Mouse (Mus musculus): Measurements from ENCODE around the gene Rbfox3.

The Rbfox3 gene

GRCm38 (mm10) chr11:118749541-118749940 is 161.9 kb downstream of the Rbfox3 start:
- in situ Hi-C loops (cut with MboI; ENCODE audit: low pct_unique_long_range_greater_than_20kb in 1 of 2, low sequenced_read_pairs in 2 of 2, unreplicated experiment in 1 of 2), result no loop called here

DNA sequence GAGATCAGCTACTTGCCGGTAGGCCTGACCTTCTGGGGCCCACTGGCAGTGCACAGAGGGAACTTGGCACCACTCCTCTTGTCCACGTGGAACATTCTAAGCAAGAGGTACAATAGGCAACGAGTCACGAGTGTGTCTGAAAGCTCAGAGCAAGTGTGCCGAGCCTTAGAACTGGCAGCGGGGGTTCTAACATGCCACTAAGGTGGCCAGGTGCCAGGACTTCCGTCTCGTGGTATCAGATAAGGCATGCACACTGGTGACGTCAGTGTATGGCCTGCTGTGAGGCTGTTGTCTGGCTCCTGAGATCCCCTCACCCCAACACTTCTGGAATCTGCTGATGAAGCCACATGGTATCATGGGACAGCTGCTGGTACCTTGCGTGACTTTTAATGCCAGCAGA is 162.8 kb downstream of the Rbfox3 start:
- in situ Hi-C loops (cut with MboI; ENCODE audit: low pct_unique_long_range_greater_than_20kb in 1 of 2, low sequenced_read_pairs in 2 of 2, unreplicated experiment in 1 of 2), result no loop called here

DNA sequence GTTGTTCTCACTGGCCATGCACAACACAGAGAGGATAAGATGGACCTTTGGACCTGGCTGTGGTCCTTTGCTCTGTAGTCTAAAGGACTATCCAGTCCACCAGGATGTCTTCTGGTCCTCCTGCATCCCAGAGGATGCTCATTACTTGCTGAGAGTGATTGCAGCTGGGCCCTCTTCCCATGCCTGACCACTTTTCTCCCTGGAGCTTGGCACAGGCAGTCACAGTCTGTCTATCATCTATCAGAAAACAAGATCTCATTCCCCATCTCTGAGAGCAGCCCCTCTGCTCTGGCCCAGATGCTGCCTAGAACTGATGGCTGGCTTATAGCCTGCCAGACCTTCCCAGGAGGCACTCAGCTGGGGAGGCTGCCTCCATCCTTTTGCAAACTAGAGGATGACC is 166.1 kb downstream of the Rbfox3 start:
- in situ Hi-C loops (cut with MboI; ENCODE audit: low pct_unique_long_range_greater_than_20kb in 1 of 2, low sequenced_read_pairs in 2 of 2, unreplicated experiment in 1 of 2), result no loop called here

DNA sequence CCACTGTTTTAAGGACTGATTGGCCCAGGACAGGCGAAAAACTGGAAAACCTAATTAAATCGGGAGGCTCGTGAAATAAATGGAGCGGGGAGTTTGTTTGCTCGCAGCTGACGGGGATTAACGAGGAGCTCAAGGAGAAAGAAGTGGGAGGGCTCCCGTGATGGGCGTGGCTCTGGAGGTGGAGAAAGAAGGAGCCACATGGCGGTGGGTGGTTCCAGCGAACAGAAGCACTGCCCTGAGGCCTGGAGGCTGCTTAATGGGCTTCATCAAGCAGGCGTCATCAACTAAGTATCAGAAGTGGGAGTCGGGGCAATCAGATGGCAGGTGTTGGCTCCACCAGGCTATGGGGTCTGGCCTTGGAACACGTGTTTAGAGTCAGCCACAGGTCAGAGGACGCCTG is 166.6 kb downstream of the Rbfox3 start:
- in situ Hi-C loops (cut with MboI; ENCODE audit: low pct_unique_long_range_greater_than_20kb in 1 of 2, low sequenced_read_pairs in 2 of 2, unreplicated experiment in 1 of 2), result loop anchor here in 1 of 2 experiments (5.0 kb wide), 1 partner anchor 97 kb away; no protein-coding TSS in a partner anchor

DNA sequence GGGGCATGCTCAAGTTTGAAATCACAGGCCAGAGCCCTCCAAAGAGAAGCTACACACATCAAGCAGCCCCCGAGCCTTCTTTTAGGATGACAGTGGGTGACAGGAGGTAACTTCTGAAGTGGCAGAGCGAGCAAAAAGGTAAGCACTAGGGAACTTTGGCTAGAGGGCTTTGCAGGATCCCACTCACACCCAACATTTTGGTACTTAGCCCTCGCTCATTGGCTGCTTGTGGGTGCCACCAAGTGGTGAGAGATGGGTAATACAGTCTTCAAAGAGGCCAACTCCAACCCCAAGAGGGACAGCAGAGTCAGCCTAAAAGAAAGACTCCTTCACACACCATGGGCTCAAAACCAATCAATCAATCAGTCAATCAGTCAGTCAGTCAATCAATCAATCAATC is 168.6 kb downstream of the Rbfox3 start:
- in situ Hi-C loops (cut with MboI; ENCODE audit: low pct_unique_long_range_greater_than_20kb in 1 of 2, low sequenced_read_pairs in 2 of 2, unreplicated experiment in 1 of 2), result loop anchor here in 1 of 2 experiments (5.0 kb wide), 1 partner anchor 95 kb away; no protein-coding TSS in a partner anchor

DNA sequence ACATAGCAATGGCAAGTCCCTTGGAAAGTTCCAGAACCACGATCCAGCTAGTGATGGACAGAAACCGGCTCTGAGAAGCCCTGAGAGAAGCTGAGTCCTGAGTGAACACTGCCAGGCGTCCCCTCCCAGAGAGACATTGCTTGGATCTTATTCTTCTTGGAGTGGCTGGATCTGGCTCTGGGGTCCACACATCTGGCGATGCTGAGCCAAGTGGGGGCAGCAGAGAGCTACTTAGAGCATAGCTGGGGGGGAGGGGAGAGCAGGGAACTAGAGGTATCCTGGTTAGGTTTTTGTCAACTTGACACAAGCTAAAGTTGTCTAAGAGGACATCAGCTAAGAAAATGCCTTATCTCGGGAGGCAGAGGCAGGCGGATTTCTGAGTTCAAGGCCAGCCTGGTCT is 170.1 kb downstream of the Rbfox3 start:
- in situ Hi-C loops (cut with MboI; ENCODE audit: low pct_unique_long_range_greater_than_20kb in 1 of 2, low sequenced_read_pairs in 2 of 2, unreplicated experiment in 1 of 2), result loop anchor here in 1 of 2 experiments (5.0 kb wide), 1 partner anchor 94 kb away; no protein-coding TSS in a partner anchor

DNA sequence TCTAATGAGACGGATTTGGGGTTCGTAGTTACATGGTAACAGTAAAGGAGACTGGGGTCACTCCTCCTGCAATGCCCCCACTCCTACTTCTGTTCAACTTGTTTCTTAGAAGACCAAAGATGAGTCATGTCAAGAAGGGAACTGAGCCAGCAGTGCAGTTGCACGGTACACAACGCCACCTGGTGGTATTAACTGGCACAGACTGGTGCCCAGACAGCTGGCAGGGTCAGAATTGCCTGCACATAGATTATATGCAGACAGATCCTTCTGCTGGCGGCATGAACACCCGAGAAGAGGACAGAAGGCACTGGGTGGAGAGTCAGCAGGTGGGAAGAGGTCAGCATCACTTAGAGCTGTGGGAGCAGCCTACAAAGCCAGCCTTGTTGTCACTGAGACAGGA is 171.4 kb downstream of the Rbfox3 start:
- in situ Hi-C loops (cut with MboI; ENCODE audit: low pct_unique_long_range_greater_than_20kb in 1 of 2, low sequenced_read_pairs in 2 of 2, unreplicated experiment in 1 of 2), result loop anchor here in 1 of 2 experiments (5.0 kb wide), 1 partner anchor 93 kb away; no protein-coding TSS in a partner anchor

- in situ Hi-C loops (cut with MboI; ENCODE audit: low pct_unique_long_range_greater_than_20kb in 1 of 2, low sequenced_read_pairs in 2 of 2, unreplicated experiment in 1 of 2), result no loop called here
Observed at GRCm38 (mm10) chr11:118738855-118739832, 172.3 kb downstream of the Rbfox3 start.

DNA sequence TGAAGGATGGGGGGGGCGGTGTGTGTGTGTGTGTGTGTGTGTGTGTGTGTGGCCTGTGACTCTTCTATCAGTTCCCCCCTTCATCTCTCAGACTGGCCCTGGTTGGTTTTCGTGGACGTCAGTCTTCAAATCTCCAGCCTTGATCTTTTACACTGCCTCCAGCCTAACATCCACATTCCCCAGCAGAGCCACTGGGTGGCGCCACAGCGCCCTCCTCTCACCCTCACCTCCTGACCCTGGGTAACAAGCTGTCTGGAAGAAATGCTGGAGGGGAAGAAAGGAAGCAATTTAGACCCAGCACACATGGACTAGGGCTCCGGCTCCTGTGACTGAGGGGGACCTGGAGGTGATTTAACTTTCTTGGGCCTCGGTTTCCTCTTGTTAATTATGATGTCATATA is 173.1 kb downstream of the Rbfox3 start:
- in situ Hi-C loops (cut with MboI; ENCODE audit: low pct_unique_long_range_greater_than_20kb in 1 of 2, low sequenced_read_pairs in 2 of 2, unreplicated experiment in 1 of 2), result no loop called here

- in situ Hi-C loops (cut with MboI; ENCODE audit: low pct_unique_long_range_greater_than_20kb in 1 of 2, low sequenced_read_pairs in 2 of 2, unreplicated experiment in 1 of 2), result no loop called here
Observed at GRCm38 (mm10) chr11:118737821-118738220, 173.6 kb downstream of the Rbfox3 start.

DNA sequence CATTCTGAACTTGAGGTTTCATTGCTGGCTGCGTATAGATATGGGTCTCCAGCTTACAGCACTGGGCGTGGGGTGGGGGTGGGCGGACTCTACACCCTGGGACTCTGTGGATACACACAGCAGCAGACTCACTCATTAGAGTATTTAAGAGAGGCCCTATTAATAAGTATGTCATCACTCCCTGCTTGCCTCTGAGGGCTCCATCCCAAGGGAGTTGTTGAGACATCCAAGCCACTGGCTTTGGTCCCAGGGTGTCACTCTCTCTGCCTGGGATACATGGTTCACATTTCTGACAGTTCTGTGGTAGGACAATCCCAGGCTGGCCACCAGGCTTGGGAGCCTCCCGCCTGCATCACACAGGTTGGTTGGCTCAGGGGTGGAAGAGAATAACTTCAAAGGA is 174.4 kb downstream of the Rbfox3 start:
- in situ Hi-C loops (cut with MboI; ENCODE audit: low pct_unique_long_range_greater_than_20kb in 1 of 2, low sequenced_read_pairs in 2 of 2, unreplicated experiment in 1 of 2), result no loop called here

GRCm38 (mm10) chr11:118731655-118732054 is 179.7 kb downstream of the Rbfox3 start:
- in situ Hi-C loops (cut with MboI; ENCODE audit: low pct_unique_long_range_greater_than_20kb in 1 of 2, low sequenced_read_pairs in 2 of 2, unreplicated experiment in 1 of 2), result no loop called here

GRCm38 (mm10) chr11:118729373-118729772 is 182.0 kb downstream of the Rbfox3 start:
- in situ Hi-C loops (cut with MboI; ENCODE audit: low pct_unique_long_range_greater_than_20kb in 1 of 2, low sequenced_read_pairs in 2 of 2, unreplicated experiment in 1 of 2), result no loop called here

GRCm38 (mm10) chr11:118728797-118729196 is 182.6 kb downstream of the Rbfox3 start:
- in situ Hi-C loops (cut with MboI; ENCODE audit: low pct_unique_long_range_greater_than_20kb in 1 of 2, low sequenced_read_pairs in 2 of 2, unreplicated experiment in 1 of 2), result no loop called here

DNA sequence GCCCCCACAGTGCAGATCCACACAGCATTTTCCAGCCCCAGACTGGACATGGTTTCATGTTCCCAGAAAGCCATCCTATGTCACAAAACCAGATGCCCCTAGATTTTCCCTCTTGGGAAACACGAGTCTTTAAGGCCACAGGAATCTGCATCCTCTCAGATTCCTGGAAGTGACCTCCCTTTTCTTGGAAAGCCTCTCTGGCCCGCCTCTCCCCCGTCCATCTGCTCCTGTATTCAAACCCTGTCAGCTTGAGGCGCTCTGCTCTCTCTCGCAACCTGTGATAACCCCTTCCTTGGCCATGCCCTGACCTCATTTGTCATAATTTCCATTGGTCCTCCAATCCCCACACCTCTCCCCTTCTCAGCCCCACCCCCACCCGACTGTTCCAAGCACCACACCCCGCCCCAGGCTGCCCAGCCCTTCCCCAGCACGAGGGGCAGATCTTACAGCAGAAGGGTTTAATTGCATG is 183.3 kb downstream of the Rbfox3 start:
- in situ Hi-C loops (cut with MboI; ENCODE audit: low pct_unique_long_range_greater_than_20kb in 1 of 2, low sequenced_read_pairs in 2 of 2, unreplicated experiment in 1 of 2), result no loop called here

DNA sequence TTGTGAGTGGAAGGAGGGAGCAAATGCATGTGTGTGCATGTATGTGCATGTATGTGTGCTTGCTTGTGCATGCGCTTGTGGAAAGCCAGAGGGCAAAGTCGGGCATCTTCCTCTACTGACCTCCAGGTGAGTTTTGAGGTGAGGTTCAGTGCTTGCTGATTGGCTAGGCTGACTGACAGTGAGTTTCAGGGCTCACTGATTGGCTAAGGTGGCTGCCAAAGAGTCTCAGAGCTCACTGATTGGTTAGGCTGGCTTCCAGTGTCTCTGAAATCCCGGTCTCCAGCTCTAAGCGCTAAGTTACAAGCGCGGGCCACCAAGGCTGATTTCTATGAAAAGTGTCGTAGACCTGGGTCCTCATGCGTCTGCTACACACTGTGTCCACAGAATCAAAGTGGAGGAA is 185.0 kb downstream of the Rbfox3 start:
- in situ Hi-C loops (cut with MboI; ENCODE audit: low pct_unique_long_range_greater_than_20kb in 1 of 2, low sequenced_read_pairs in 2 of 2, unreplicated experiment in 1 of 2), result no loop called here

DNA sequence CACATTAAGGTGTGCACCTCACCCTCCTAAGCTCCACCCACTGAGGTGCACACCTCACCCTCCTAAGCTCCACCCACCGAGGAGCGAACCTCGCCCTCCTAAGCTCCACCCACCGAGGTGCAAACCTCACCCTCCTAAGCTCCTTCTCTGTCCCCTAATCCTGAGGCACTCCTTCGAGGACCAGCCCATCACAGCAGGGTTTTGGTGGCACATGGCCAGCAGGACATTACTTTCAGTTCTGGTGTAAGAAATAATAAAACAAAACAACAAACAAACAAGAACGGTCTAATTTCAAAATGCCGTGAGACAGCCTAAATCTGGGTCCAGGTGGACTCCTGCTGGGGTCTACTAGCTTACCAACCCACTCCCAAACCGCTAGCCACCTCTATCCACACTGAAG is 187.0 kb downstream of the Rbfox3 start:
- in situ Hi-C loops (cut with MboI; ENCODE audit: low pct_unique_long_range_greater_than_20kb in 1 of 2, low sequenced_read_pairs in 2 of 2, unreplicated experiment in 1 of 2), result no loop called here

DNA sequence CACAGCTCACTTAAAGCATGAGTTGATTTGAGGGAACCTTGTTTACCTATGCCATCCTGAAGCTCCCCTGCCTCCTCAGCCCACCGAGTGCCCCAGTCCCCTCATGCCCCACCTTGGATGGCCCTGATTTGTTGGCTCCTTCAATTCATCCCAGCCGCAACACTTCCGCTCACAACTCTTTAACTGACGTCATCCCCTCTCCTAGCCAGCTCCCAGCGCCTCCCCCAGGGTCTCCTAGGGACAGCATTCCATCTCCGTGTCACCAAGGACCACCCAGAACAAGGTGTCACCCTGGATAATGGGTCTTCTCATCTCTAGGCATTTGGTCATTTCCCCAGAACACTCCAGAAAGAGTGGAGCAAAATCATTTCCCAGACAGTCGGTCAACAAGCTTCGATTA is 188.2 kb downstream of the Rbfox3 start:
- in situ Hi-C loops (cut with MboI; ENCODE audit: low pct_unique_long_range_greater_than_20kb in 1 of 2, low sequenced_read_pairs in 2 of 2, unreplicated experiment in 1 of 2), result no loop called here

- in situ Hi-C loops (cut with MboI; ENCODE audit: low pct_unique_long_range_greater_than_20kb in 1 of 2, low sequenced_read_pairs in 2 of 2, unreplicated experiment in 1 of 2), result no loop called here
Observed at GRCm38 (mm10) chr11:118721898-118722297, 189.5 kb downstream of the Rbfox3 start.
